Mouse (Mus musculus) adrenal gland, adult 8-10 months (tissue): ENCODE results near the gene Mybbp1a. TPM values are rescaled to one million over a fixed set of nuclear protein-coding genes. Genes with fewer than 3 reads are reported as not detected.
A peak's percentile ranks its signal among the peaks of the same experiment; 100 is the strongest.

Source experiments
- DNase-seq: peaks from one replicate; pipeline ENCODE4 v3.0.0; 2022
- total RNA-seq, 4 experiments: library from RNA; stranded (reverse); gene quantifications; 2 replicates each; pipeline ENCODE4 v1.2.4; 2022

Gene Mybbp1a
- total RNA-seq, 4 experiments from 2014 or later: 81.9 to 90.7 (median 84.3) TPM

GRCm38 (mm10) chr11:72478228-72478627, 37.1 kb downstream of the Mybbp1a start:
- DNase-seq: no peak

GRCm38 (mm10) chr11:72479499-72479898, 38.3 kb downstream of the Mybbp1a start:
- no peak for DNase-seq

- no peak for DNase-seq
Observed at GRCm38 (mm10) chr11:72481313-72481712, 40.2 kb downstream of the Mybbp1a start.

GRCm38 (mm10) chr11:72481952-72482351, 40.8 kb downstream of the Mybbp1a start:
- no peak for DNase-seq

GRCm38 (mm10) chr11:72484549-72484948, 43.4 kb downstream of the Mybbp1a start:
- no peak for DNase-seq

GRCm38 (mm10) chr11:72485157-72485556, 44.0 kb downstream of the Mybbp1a start:
- no peak for DNase-seq

GRCm38 (mm10) chr11:72485960-72486359, 44.8 kb downstream of the Mybbp1a start:
- DNase-seq: no peak

GRCm38 (mm10) chr11:72487171-72487570, 46.0 kb downstream of the Mybbp1a start:
- DNase-seq: no peak

GRCm38 (mm10) chr11:72487739-72488138, 46.6 kb downstream of the Mybbp1a start:
- no peak for DNase-seq

GRCm38 (mm10) chr11:72488753-72489271, 47.7 kb downstream of the Mybbp1a start:
- no peak for DNase-seq

GRCm38 (mm10) chr11:72489397-72489796, 48.2 kb downstream of the Mybbp1a start:
- no peak for DNase-seq

- DNase-seq: peak; percentile 86
Observed at GRCm38 (mm10) chr11:72489881-72490301, 48.7 kb downstream of the Mybbp1a start, which contains the start of gene Spns2. Spns2 (minus strand) TSS chr11:72489904.

GRCm38 (mm10) chr11:72491130-72491960, 50.2 kb downstream of the Mybbp1a start:
- DNase-seq: no peak

- no peak for DNase-seq
Observed at GRCm38 (mm10) chr11:72494046-72494988, 53.2 kb downstream of the Mybbp1a start.

- no peak for DNase-seq
Observed at GRCm38 (mm10) chr11:72496066-72496465, 54.9 kb downstream of the Mybbp1a start.

GRCm38 (mm10) chr11:72496775-72497174, 55.6 kb downstream of the Mybbp1a start:
- no peak for DNase-seq

- no peak for DNase-seq
Observed at GRCm38 (mm10) chr11:72497367-72497766, 56.2 kb downstream of the Mybbp1a start.

- DNase-seq: no peak
Observed at GRCm38 (mm10) chr11:72500139-72500538, 59.0 kb downstream of the Mybbp1a start.
